Mouse (Mus musculus) hindbrain, embryonic 14.5 days (tissue): ENCODE results near the gene Zscan20. TPM values are rescaled to one million over a fixed set of nuclear protein-coding genes. Genes with fewer than 3 reads are reported as not detected.

Source experiments
- ATAC-seq: fragments of 200-750 bp; cut with Nextera tagmentation; 2 replicates; pipeline ENCODE4 v1.8.0; 2017; ENCODE audit warnings: moderate number of reproducible peaks, mild to moderate bottlenecking, moderate TSS enrichment, moderate library complexity; ENCODE audit not compliant: low FRiP score
- DNase-seq: peaks from one replicate; pipeline ENCODE4 v3.0.0-alpha.2; 2015; ENCODE audit warnings: low spot score
- H3K27ac ChIP-seq: fragments of 300-500 bp; sonication (generic); 2 replicates; pipeline ENCODE4 v1.5.1; 2014; ENCODE audit warnings: mild to moderate bottlenecking, moderate library complexity
- H3K27me3 ChIP-seq: fragments of 300-500 bp; sonication (generic); 2 replicates; pipeline ENCODE4 v1.6.1; 2014; ENCODE audit warnings: mild to moderate bottlenecking, low read length, mixed read lengths; ENCODE audit not compliant: control insufficient read depth, insufficient read depth
- H3K36me3 ChIP-seq: fragments of 300-500 bp; sonication (generic); replicated peaks from 2 replicates; pipeline ENCODE4 v1.6.1; 2014; ENCODE audit not compliant: control insufficient read depth, insufficient read depth
- H3K4me1 ChIP-seq: fragments of 300-500 bp; sonication (generic); replicated peaks from 2 replicates; pipeline ENCODE4 v1.6.1; 2014; ENCODE audit warnings: antibody characterized with exemption, low read length, mixed read lengths; ENCODE audit not compliant: control insufficient read depth, insufficient read depth
- H3K4me2 ChIP-seq: fragments of 300-500 bp; sonication (generic); replicated peaks from 2 replicates; pipeline ENCODE4 v1.6.1; 2014; ENCODE audit warnings: mild to moderate bottlenecking, moderate library complexity
- H3K4me3 ChIP-seq: fragments of 300-500 bp; sonication (generic); replicated peaks from 2 replicates; pipeline ENCODE4 v1.5.1; 2014; ENCODE audit warnings: mild to moderate bottlenecking, low read length
- H3K9ac ChIP-seq: fragments of 300-500 bp; sonication (generic); 2 replicates; pipeline ENCODE4 v1.6.1; 2014
- H3K9me3 ChIP-seq: fragments of 300-500 bp; sonication (generic); 2 replicates; pipeline ENCODE4 v1.6.1; 2016; ENCODE audit warnings: low read length; ENCODE audit not compliant: control insufficient read depth
- whole genome bisulfite sequencing: fragments of 180-500 bp; shearing (Covaris S2); extraction: QIAGEN DNeasy Blood & Tissue Kit; methylation state at CpG from one replicate; pipeline ENCODE4 v1.1.7; 2014; 5-methylcytosine and 5-hydroxymethylcytosine counted together
- polyA plus RNA-seq: library from polyadenylated mRNA; unstranded; fragments of >200 nt; fragmentation: Nextera tagmentation; extraction: Ambion mirVana; gene quantifications from 2 replicates; pipeline ENCODE4 v1.2.1, GENCODE M21; 2014

Gene Zscan20
- polyA plus RNA-seq, 1 experiment from 2014 or later = 3.4 TPM

- Histone ChIP-seq H3K27me3 (no peaks in the 10 kb centered on the region), H3K9me3 (no peaks in the 10 kb centered on the region), H3K4me2 (no peak overlapping the region), H3K27ac (no peak overlapping the region), H3K9ac (no peak overlapping the region), H3K4me1 (peaks cover 5% of the 10 kb centered on the region), H3K36me3 (no peaks in the 10 kb centered on the region), H3K4me3 (no peak overlapping the region)
- WGBS = 61% methylated on average over 23 of the region's 23 CpGs
- no peak for DNase-seq
- no peak for ATAC-seq
These were observed 32.1 kb upstream of the Zscan20 start for GRCm38 (mm10) chr4:128641766-128642717.

DNA sequence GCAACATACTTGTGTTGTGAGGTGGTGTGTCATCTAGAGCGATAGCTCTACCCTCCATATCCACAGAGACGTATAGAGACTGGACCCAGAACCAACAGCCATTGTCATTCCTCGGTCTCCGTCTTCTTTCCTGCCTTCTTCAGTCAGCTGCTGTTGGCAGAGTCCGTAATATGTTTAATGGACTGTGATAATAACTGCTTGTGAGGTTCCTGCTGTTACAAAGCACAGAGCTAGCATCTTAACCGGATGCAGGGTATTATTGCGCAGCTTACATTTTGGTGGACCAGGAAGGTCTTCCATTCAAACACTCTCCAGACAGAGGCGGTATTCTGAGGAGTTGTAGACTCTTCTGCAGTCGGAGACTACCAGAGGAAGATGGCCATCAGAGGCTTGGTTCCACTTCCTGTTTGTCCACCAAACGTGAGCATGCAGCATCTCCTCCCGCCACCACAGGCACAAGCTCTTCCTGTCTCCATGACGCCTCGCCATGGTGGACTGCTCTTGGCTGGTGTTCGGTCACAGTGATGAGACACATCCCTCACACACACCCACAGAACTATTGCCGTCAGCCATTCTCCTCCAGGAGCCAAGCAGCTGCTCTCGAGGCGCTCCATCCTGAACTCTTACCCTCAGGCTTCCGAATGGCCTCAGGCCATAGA, 28.5 kb upstream of the Zscan20 start:
- no peaks in the 10 kb centered on the region for H3K27me3 ChIP-seq
- no peak overlapping the region for H3K27ac ChIP-seq
- 77% methylated on average over 18 of the region's 18 CpGs for WGBS
- H3K4me2 ChIP-seq = no peak overlapping the region
- no peaks in the 10 kb centered on the region for H3K36me3 ChIP-seq
- no peak overlapping the region for H3K9ac ChIP-seq
- H3K9me3 ChIP-seq = no peaks in the 10 kb centered on the region
- no peak for ATAC-seq
- no peak for DNase-seq
- no peak overlapping the region for H3K4me3 ChIP-seq
- H3K4me1 ChIP-seq = peaks cover 6% of the 10 kb centered on the region

- H3K27me3 ChIP-seq = no peaks in the 10 kb centered on the region
- H3K9me3 ChIP-seq = no peaks in the 10 kb centered on the region
- H3K27ac ChIP-seq = no peak overlapping the region
- no peak for DNase-seq
- ATAC-seq = no peak
- H3K4me2 ChIP-seq = no peak overlapping the region
- WGBS = 56% methylated on average over 11 of the region's 11 CpGs
- H3K9ac ChIP-seq = no peak overlapping the region
- H3K4me1 ChIP-seq = peaks cover 6% of the 10 kb centered on the region
- H3K4me3 ChIP-seq = no peak overlapping the region
- no peaks in the 10 kb centered on the region for H3K36me3 ChIP-seq
These were observed 27.4 kb upstream of the Zscan20 start for GRCm38 (mm10) chr4:128637250-128637649.

DNA sequence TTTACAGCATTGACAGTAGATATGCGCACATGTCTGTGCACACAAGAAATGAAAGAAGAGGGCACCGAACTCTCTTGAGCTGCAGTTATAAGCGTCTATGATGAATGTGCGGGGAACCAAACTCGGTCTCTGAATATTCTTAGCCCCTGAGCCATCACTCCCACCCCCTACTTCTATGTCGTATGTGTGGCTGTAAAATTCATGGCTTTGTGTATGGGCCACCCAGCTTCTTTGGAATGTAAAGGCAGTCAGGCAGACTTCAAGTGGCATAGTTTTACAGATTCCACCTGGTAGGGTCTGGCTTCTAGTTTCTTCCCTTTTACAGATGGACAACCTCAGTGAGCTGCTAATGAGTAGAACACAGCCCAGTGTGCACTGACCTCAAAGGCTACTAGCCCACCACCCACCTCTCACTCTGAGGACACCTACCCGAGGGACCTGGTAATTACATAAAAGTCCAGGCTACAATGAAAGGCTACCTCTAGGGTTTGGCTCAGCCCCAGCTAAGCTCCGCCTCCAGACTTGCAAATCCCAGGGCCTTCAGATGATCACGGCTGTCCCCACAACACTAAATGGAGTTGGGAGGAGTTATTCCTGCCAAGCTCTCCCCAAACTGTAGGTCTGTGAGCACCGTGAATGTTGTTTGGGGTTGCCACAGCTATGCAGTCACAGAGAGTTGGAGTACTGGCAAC, 26.1 kb upstream of the Zscan20 start:
- 63% methylated on average over 10 of the region's 10 CpGs for WGBS
- DNase-seq = no peak
- H3K36me3 ChIP-seq = no peaks in the 10 kb centered on the region
- H3K27ac ChIP-seq = no peak overlapping the region
- H3K4me2 ChIP-seq = no peak overlapping the region
- peaks cover 6% of the 10 kb centered on the region for H3K4me1 ChIP-seq
- no peaks in the 10 kb centered on the region for H3K9me3 ChIP-seq
- H3K9ac ChIP-seq = no peak overlapping the region
- no peak overlapping the region for H3K4me3 ChIP-seq
- no peak for ATAC-seq
- no peaks in the 10 kb centered on the region for H3K27me3 ChIP-seq

GRCm38 (mm10) chr4:128635451-128635850, 25.6 kb upstream of the Zscan20 start:
- WGBS = 74% methylated on average over 7 of the region's 7 CpGs

DNA sequence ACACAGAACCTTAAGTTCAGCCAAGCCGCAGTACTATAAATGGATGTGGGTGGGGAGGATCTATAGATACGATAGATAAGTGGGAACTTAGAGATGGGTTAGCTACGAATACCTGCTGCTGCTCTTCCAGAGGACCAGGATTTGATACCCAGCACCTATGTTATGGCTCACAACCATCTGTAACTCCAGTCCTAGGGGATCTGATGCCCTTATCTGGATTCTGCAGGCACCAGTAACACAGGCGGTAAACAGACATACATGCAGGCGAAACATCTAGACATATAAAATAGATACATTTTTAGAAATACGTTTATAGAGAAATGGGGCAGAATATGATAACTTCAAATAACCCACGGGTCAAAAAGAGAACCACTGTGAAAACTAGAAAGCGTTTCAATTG, 11.2 kb upstream of the Zscan20 start:
- no peak for ATAC-seq
- WGBS = 90% methylated on average over 8 of the region's 8 CpGs
- H3K9ac ChIP-seq = no peak overlapping the region

More at GRCm38 (mm10) chr4:128635451-128635850, 25.6 kb upstream of the Zscan20 start:
- no peaks in the 10 kb centered on the region for H3K9me3 ChIP-seq
- peaks cover 6% of the 10 kb centered on the region for H3K4me1 ChIP-seq
- H3K9ac ChIP-seq = no peak overlapping the region
- H3K36me3 ChIP-seq = no peaks in the 10 kb centered on the region
- H3K27me3 ChIP-seq = no peaks in the 10 kb centered on the region
- DNase-seq (no peak), ATAC-seq (no peak)
- no peak overlapping the region for H3K4me3 ChIP-seq
- H3K4me2 ChIP-seq = no peak overlapping the region
- H3K27ac ChIP-seq = no peak overlapping the region

GRCm38 (mm10) chr4:128620572-128620971, 10.7 kb upstream of the Zscan20 start:
- ATAC-seq = no peak

More for the DNA sequence above, 11.2 kb upstream of the Zscan20 start:
- Histone ChIP-seq H3K27ac (no peak overlapping the region), H3K4me3 (no peak overlapping the region), H3K36me3 (no peaks in the 10 kb centered on the region), H3K4me2 (no peak overlapping the region), H3K27me3 (no peaks in the 10 kb centered on the region), H3K4me1 (no peaks in the 10 kb centered on the region), H3K9me3 (peaks cover 6% of the 10 kb centered on the region; the same call in 1 of the 2 replicates)
- no peak for DNase-seq

GRCm38 (mm10) chr4:128618963-128619362, 9.1 kb upstream of the Zscan20 start:
- no peaks in the 10 kb centered on the region for H3K9me3 ChIP-seq
- H3K4me1 ChIP-seq = no peaks in the 10 kb centered on the region
- H3K9ac ChIP-seq = no peak overlapping the region
- no peak overlapping the region for H3K27ac ChIP-seq
- ATAC-seq = no peak
- no peak for DNase-seq
- WGBS = 69% methylated on average over 2 of the region's 2 CpGs
- no peaks in the 10 kb centered on the region for H3K27me3 ChIP-seq
- H3K4me2 ChIP-seq = no peak overlapping the region
- no peak overlapping the region for H3K4me3 ChIP-seq
- H3K36me3 ChIP-seq = no peaks in the 10 kb centered on the region

More at GRCm38 (mm10) chr4:128620572-128620971, 10.7 kb upstream of the Zscan20 start:
- Histone ChIP-seq H3K36me3 (no peaks in the 10 kb centered on the region), H3K4me3 (no peak overlapping the region), H3K9me3 (peaks cover 6% of the 10 kb centered on the region; the same call in 1 of the 2 replicates), H3K4me2 (no peak overlapping the region), H3K4me1 (no peaks in the 10 kb centered on the region), H3K27ac (no peak overlapping the region), H3K27me3 (no peaks in the 10 kb centered on the region), H3K9ac (no peak overlapping the region)
- WGBS = 86% methylated on average over 6 of the region's 6 CpGs
- no peak for DNase-seq
